Mouse (Mus musculus) urinary bladder, adult 2 months (tissue): ENCODE results near the gene Cpxm2. TPM values are rescaled to one million over a fixed set of nuclear protein-coding genes. Genes with fewer than 3 reads are reported as not detected.
A peak's percentile ranks its signal among the peaks of the same experiment; 100 is the strongest.

Experiments used
- DNase-seq: peaks from one replicate; pipeline ENCODE4 v3.0.0; 2022; ENCODE audit warnings: low spot score
- polyA plus RNA-seq: library from polyadenylated mRNA; depleted of rRNA; stranded (reverse); fragments of >200 nt; gene quantifications from 2 replicates; pipeline ENCODE4 v1.2.3, GENCODE M21; 2012; rRNA removed

Cpxm2 gene
- polyA plus RNA-seq, result 30.3 and 50.0 TPM in 2 replicates

- DNase-seq, result peak; percentile 27
These were observed at the start of gene Cpxm2 for GRCm38 (mm10) chr7:132154368-132154961. TSS of gene Cpxm2 (minus strand) at chr7:132154739.

GRCm38 (mm10) chr7:132204073-132204612 is 49.6 kb upstream of the Cpxm2 start:
- DNase-seq, result no peak

- DNase-seq, result no peak
These were observed 45.1 kb upstream of the Cpxm2 start for GRCm38 (mm10) chr7:132199686-132200085.

- DNase-seq, result no peak
These were observed 44.3 kb upstream of the Cpxm2 start for GRCm38 (mm10) chr7:132198806-132199205.

- DNase-seq, result no peak
These were observed 43.4 kb upstream of the Cpxm2 start for GRCm38 (mm10) chr7:132197817-132198475.

GRCm38 (mm10) chr7:132196581-132196980 is 42.0 kb upstream of the Cpxm2 start:
- no peak for DNase-seq

- no peak for DNase-seq
These were observed 39.1 kb upstream of the Cpxm2 start for GRCm38 (mm10) chr7:132193606-132194005.

GRCm38 (mm10) chr7:132187456-132187855 is 32.9 kb upstream of the Cpxm2 start:
- DNase-seq, result no peak

- DNase-seq, result no peak
These were observed 29.4 kb upstream of the Cpxm2 start for GRCm38 (mm10) chr7:132183892-132184404.

GRCm38 (mm10) chr7:132181586-132182198 is 27.2 kb upstream of the Cpxm2 start:
- no peak for DNase-seq

GRCm38 (mm10) chr7:132181042-132181441 is 26.5 kb upstream of the Cpxm2 start:
- no peak for DNase-seq

GRCm38 (mm10) chr7:132179049-132179448 is 24.5 kb upstream of the Cpxm2 start:
- no peak for DNase-seq

- no peak for DNase-seq
These were observed 20.2 kb upstream of the Cpxm2 start for GRCm38 (mm10) chr7:132174787-132175186.

GRCm38 (mm10) chr7:132174296-132174695 is 19.8 kb upstream of the Cpxm2 start:
- DNase-seq, result no peak

- DNase-seq, result no peak
These were observed 17.7 kb upstream of the Cpxm2 start for GRCm38 (mm10) chr7:132172220-132172619.

- no peak for DNase-seq
These were observed 17.2 kb upstream of the Cpxm2 start for GRCm38 (mm10) chr7:132171716-132172115.

- no peak for DNase-seq
These were observed 15.1 kb upstream of the Cpxm2 start for GRCm38 (mm10) chr7:132169419-132170169.

GRCm38 (mm10) chr7:132167239-132167638 is 12.7 kb upstream of the Cpxm2 start:
- no peak for DNase-seq

- no peak for DNase-seq
These were observed 7.7 kb upstream of the Cpxm2 start for GRCm38 (mm10) chr7:132162254-132162653.

- DNase-seq, result no peak
These were observed 3.9 kb upstream of the Cpxm2 start for GRCm38 (mm10) chr7:132158321-132159025.

GRCm38 (mm10) chr7:132153725-132154147 is 803 bp downstream of the Cpxm2 start:
- no peak for DNase-seq
